Mouse (Mus musculus): ENCODE data around the gene Hecw2. TPM values are rescaled to one million over a fixed set of nuclear protein-coding genes. Genes with fewer than 3 reads are reported as not detected.
A peak's percentile ranks its signal among the peaks of the same experiment; 100 is the strongest.

The Hecw2 gene
- polyA plus RNA-seq, 1 experiment: 6.6 TPM

- no peak overlapping the region for H3K27ac ChIP-seq (ENCODE audit: insufficient read depth, low read depth, low read length)
- DNase-seq: no peak
- H3K4me3 ChIP-seq (ENCODE audit: insufficient read depth, low read depth, low read length): no peak overlapping the region
- no peaks in the 10 kb centered on the region for H3K36me3 ChIP-seq (ENCODE audit: control insufficient read depth, insufficient read depth, low read length)
- H3K4me1 ChIP-seq (ENCODE audit: control insufficient read depth, insufficient read depth, low read length): no peaks in the 10 kb centered on the region
- 100% methylated on average over 1 of the region's 1 CpGs for WGBS
- TF ChIP-seq CTCF (conservative IDR thresholded peaks at IDR 0.05; ENCODE audit: insufficient read depth, insufficient read length, low read depth, low read length): no peak
- no peak for TF ChIP-seq POLR2A (IDR thresholded peaks at IDR 0.05; ENCODE audit: low read depth, low read length)
- no peaks in the 10 kb centered on the region for H3K27me3 ChIP-seq (replicated peaks; ENCODE audit: control insufficient read depth, insufficient read depth, low read length)
These were observed 197.7 kb downstream of the Hecw2 start for GRCm38 (mm10) chr1:53997239-53997638.

GRCm38 (mm10) chr1:53986185-53986892 lies 208.6 kb downstream of the Hecw2 start:
- no peak for TF ChIP-seq POLR2A (IDR thresholded peaks at IDR 0.05; ENCODE audit: low read depth, low read length)
- no peak for TF ChIP-seq CTCF (conservative IDR thresholded peaks at IDR 0.05; ENCODE audit: insufficient read depth, insufficient read length, low read depth, low read length)
- 48% methylated on average over 8 of the region's 8 CpGs for WGBS
- Histone ChIP-seq H3K4me1 (ENCODE audit: control insufficient read depth, insufficient read depth, low read length) (0 out of 2 replicates have a peak, but pooled peaks cover 2% of the 10 kb centered on the region), H3K27me3 (replicated peaks; ENCODE audit: control insufficient read depth, insufficient read depth, low read length) (no peaks in the 10 kb centered on the region), H3K4me3 (ENCODE audit: insufficient read depth, low read depth, low read length) (no peak overlapping the region), H3K36me3 (ENCODE audit: control insufficient read depth, insufficient read depth, low read length) (no peaks in the 10 kb centered on the region), H3K27ac (ENCODE audit: insufficient read depth, low read depth, low read length) (peak overlapping the region; percentile 86)
- DNase-seq: peak; percentile 68

GRCm38 (mm10) chr1:53978514-53978831 lies 216.5 kb downstream of the Hecw2 start:
- TF ChIP-seq POLR2A (IDR thresholded peaks at IDR 0.05; ENCODE audit: low read depth, low read length) (no peak), CTCF (conservative IDR thresholded peaks at IDR 0.05; ENCODE audit: insufficient read depth, insufficient read length, low read depth, low read length) (no peak)
- peak overlapping the region; percentile 74 for H3K27ac ChIP-seq (ENCODE audit: insufficient read depth, low read depth, low read length)
- H3K4me1 ChIP-seq (ENCODE audit: control insufficient read depth, insufficient read depth, low read length): no peaks in the 10 kb centered on the region
- H3K36me3 ChIP-seq (ENCODE audit: control insufficient read depth, insufficient read depth, low read length): no peaks in the 10 kb centered on the region
- no peaks in the 10 kb centered on the region for H3K27me3 ChIP-seq (replicated peaks; ENCODE audit: control insufficient read depth, insufficient read depth, low read length)
- H3K4me3 ChIP-seq (ENCODE audit: insufficient read depth, low read depth, low read length): peak overlapping the region; percentile 49
- DNase-seq: peak; percentile 88
- whole genome bisulfite sequencing: 67% methylated on average over 2 of the region's 2 CpGs

- peak; percentile 8 for DNase-seq
- Histone ChIP-seq H3K27me3 (replicated peaks; ENCODE audit: control insufficient read depth, insufficient read depth, low read length) (no peaks in the 10 kb centered on the region), H3K36me3 (ENCODE audit: control insufficient read depth, insufficient read depth, low read length) (no peaks in the 10 kb centered on the region), H3K27ac (ENCODE audit: insufficient read depth, low read depth, low read length) (peak overlapping the region; percentile 74), H3K4me3 (ENCODE audit: insufficient read depth, low read depth, low read length) (peak overlapping the region; percentile 49), H3K4me1 (ENCODE audit: control insufficient read depth, insufficient read depth, low read length) (no peaks in the 10 kb centered on the region)
- 49% methylated on average over 8 of the region's 8 CpGs for WGBS
- TF ChIP-seq CTCF (conservative IDR thresholded peaks at IDR 0.05; ENCODE audit: insufficient read depth, insufficient read length, low read depth, low read length) (no peak), POLR2A (IDR thresholded peaks at IDR 0.05; ENCODE audit: low read depth, low read length) (no peak)
These were observed 217.0 kb downstream of the Hecw2 start for GRCm38 (mm10) chr1:53977806-53978513.

- Histone ChIP-seq H3K36me3 (ENCODE audit: control insufficient read depth, insufficient read depth, low read length) (no peaks in the 10 kb centered on the region), H3K27ac (ENCODE audit: insufficient read depth, low read depth, low read length) (no peak overlapping the region), H3K27me3 (replicated peaks; ENCODE audit: control insufficient read depth, insufficient read depth, low read length) (no peaks in the 10 kb centered on the region), H3K4me3 (ENCODE audit: insufficient read depth, low read depth, low read length) (peak overlapping the region; percentile 12; the same call in 1 of the 2 replicates), H3K4me1 (ENCODE audit: control insufficient read depth, insufficient read depth, low read length) (no peaks in the 10 kb centered on the region)
- no peak for DNase-seq
- no peak for TF ChIP-seq POLR2A (IDR thresholded peaks at IDR 0.05; ENCODE audit: low read depth, low read length)
- no peak for TF ChIP-seq CTCF (conservative IDR thresholded peaks at IDR 0.05; ENCODE audit: insufficient read depth, insufficient read length, low read depth, low read length)
- 77% methylated on average over 5 of the region's 5 CpGs for WGBS
These were observed 218.2 kb downstream of the Hecw2 start for GRCm38 (mm10) chr1:53976721-53977120.

- WGBS: 88% methylated on average over 8 of the region's 8 CpGs
- Histone ChIP-seq H3K36me3 (ENCODE audit: control insufficient read depth, insufficient read depth, low read length) (no peaks in the 10 kb centered on the region), H3K27ac (ENCODE audit: insufficient read depth, low read depth, low read length) (no peak overlapping the region), H3K27me3 (replicated peaks; ENCODE audit: control insufficient read depth, insufficient read depth, low read length) (no peaks in the 10 kb centered on the region), H3K4me3 (ENCODE audit: insufficient read depth, low read depth, low read length) (no peak overlapping the region), H3K4me1 (ENCODE audit: control insufficient read depth, insufficient read depth, low read length) (no peaks in the 10 kb centered on the region)
- TF ChIP-seq CTCF (conservative IDR thresholded peaks at IDR 0.05; ENCODE audit: insufficient read depth, insufficient read length, low read depth, low read length): no peak
- no peak for TF ChIP-seq POLR2A (IDR thresholded peaks at IDR 0.05; ENCODE audit: low read depth, low read length)
- no peak for DNase-seq
These were observed 218.9 kb downstream of the Hecw2 start for GRCm38 (mm10) chr1:53976100-53976499.

GRCm38 (mm10) chr1:53974941-53975340 lies 220.0 kb downstream of the Hecw2 start:
- Histone ChIP-seq H3K27me3 (replicated peaks; ENCODE audit: control insufficient read depth, insufficient read depth, low read length) (no peaks in the 10 kb centered on the region), H3K36me3 (ENCODE audit: control insufficient read depth, insufficient read depth, low read length) (no peaks in the 10 kb centered on the region), H3K27ac (ENCODE audit: insufficient read depth, low read depth, low read length) (no peak overlapping the region), H3K4me1 (ENCODE audit: control insufficient read depth, insufficient read depth, low read length) (no peaks in the 10 kb centered on the region), H3K4me3 (ENCODE audit: insufficient read depth, low read depth, low read length) (no peak overlapping the region)
- WGBS: 66% methylated on average over 5 of the region's 5 CpGs
- TF ChIP-seq CTCF (conservative IDR thresholded peaks at IDR 0.05; ENCODE audit: insufficient read depth, insufficient read length, low read depth, low read length): no peak
- TF ChIP-seq POLR2A (IDR thresholded peaks at IDR 0.05; ENCODE audit: low read depth, low read length): no peak
- peak; percentile 50 for DNase-seq

All from kidney, adult 2 months (tissue).